Mouse (Mus musculus) neutrophil, adult 59 days (primary cell): ENCODE results near the gene Olfr1447. TPM values are rescaled to one million over a fixed set of nuclear protein-coding genes. Genes with fewer than 3 reads are reported as not detected.

Source experiments
- total RNA-seq, 2 experiments: library from RNA; stranded (reverse); gene quantifications; 1 replicate in 1 of 2; 2 replicates in 1 of 2; pipeline ENCODE4 v1.2.4; 2023

Olfr1447 gene
- not detected for total RNA-seq

GRCm38 (mm10) chr19:12903643-12904042 is at the start of gene Olfr1447:
TSS of gene Olfr1447 (minus strand) at chr19:12903743.

GRCm38 (mm10) chr19:12949958-12950357 is 46.4 kb upstream of the Olfr1447 start, which contains the start of gene Olfr1450:
TSS of gene Olfr1450 (plus strand) at chr19:12950258.

GRCm38 (mm10) chr19:12930540-12930939 is 27.0 kb upstream of the Olfr1447 start, which contains the start of gene Olfr1449:
TSS of gene Olfr1449 (plus strand) at chr19:12930840.

GRCm38 (mm10) chr19:12924319-12924718 is 20.8 kb upstream of the Olfr1447 start, which contains the start of gene Olfr1448:
TSS of gene Olfr1448 (minus strand) at chr19:12924419.

GRCm38 (mm10) chr19:12893424-12893823 is 10.1 kb downstream of the Olfr1447 start, which contains the start of gene Olfr1446:
TSS of gene Olfr1446 (minus strand) at chr19:12893524.

GRCm38 (mm10) chr19:12883555-12883954 is 20.0 kb downstream of the Olfr1447 start, which contains the start of gene Olfr1445:
TSS of gene Olfr1445 (plus strand) at chr19:12883855.

GRCm38 (mm10) chr19:12856983-12857382 is 46.6 kb downstream of the Olfr1447 start, which contains the start of gene Olfr1444:
TSS of gene Olfr1444 (plus strand) at chr19:12857283.

Other genes starting within 250 kb of the Olfr1447 start
- not detected for gene Olfr1442, start 233.3 kb downstream of the Olfr1447 start, total RNA-seq
- not detected for gene Olfr1443, start 225.6 kb downstream of the Olfr1447 start, total RNA-seq
- not detected for gene Keg1, start 208.0 kb downstream of the Olfr1447 start, total RNA-seq
- gene Cntf, start 138.1 kb downstream of the Olfr1447 start, total RNA-seq, result 1 to 10 TPM; 1.6 to 1.9 TPM
- gene Zfp91, start 107.6 kb downstream of the Olfr1447 start, total RNA-seq, result 10 to 100 TPM; 42.7 to 52.7 TPM
- 10 to 100 TPM in 1 of 2 experiments, 1 to 10 TPM in 1; 6.8 to 10.3 TPM for gene Lpxn, start 107.5 kb downstream of the Olfr1447 start, total RNA-seq
- not detected for gene Gm5244, start 57.1 kb downstream of the Olfr1447 start, total RNA-seq
- gene Olfr1444, start 46.5 kb downstream of the Olfr1447 start, total RNA-seq, result not detected
- gene Olfr1445, start 19.9 kb downstream of the Olfr1447 start, total RNA-seq, result not detected
- gene Olfr1446, start 10.2 kb downstream of the Olfr1447 start, total RNA-seq, result not detected
- not detected for gene Olfr1448, start 20.7 kb upstream of the Olfr1447 start, total RNA-seq
- gene Olfr1449, start 27.1 kb upstream of the Olfr1447 start, total RNA-seq, result not detected
- gene Olfr1450, start 46.5 kb upstream of the Olfr1447 start, total RNA-seq, result not detected
- gene Olfr1451, start 91.3 kb upstream of the Olfr1447 start, total RNA-seq, result not detected
- gene Olfr1453, start 124.6 kb upstream of the Olfr1447 start, total RNA-seq, result not detected
- not detected for gene Olfr1454, start 156.9 kb upstream of the Olfr1447 start, total RNA-seq
- gene Olfr1457, start 194.1 kb upstream of the Olfr1447 start, total RNA-seq, result not detected
- not detected for gene Olfr1458, start 203.0 kb upstream of the Olfr1447 start, total RNA-seq
- gene Olfr1459, start 245.8 kb upstream of the Olfr1447 start, total RNA-seq, result under 1 TPM; 0.13 to 0.16 TPM